Mouse (Mus musculus) forebrain, embryonic 11.5 days (tissue): Measurements from ENCODE around the gene Tbcb. TPM values are rescaled to one million over a fixed set of nuclear protein-coding genes. Genes with fewer than 3 reads are reported as not detected.
"Not testable (repeated sequence)": the region's sequence is repeated elsewhere in the genome, so short reads cannot be mapped to it uniquely, and the experiment has no call there.

ENCODE experiments used
- ATAC-seq: fragments of 200-750 bp; cut with Nextera tagmentation; replicated peaks from 2 replicates; pipeline ENCODE4 v1.8.0; 2017; ENCODE audit warnings: moderate TSS enrichment; ENCODE audit not compliant: low FRiP score
- DNase-seq: peaks from one replicate; pipeline ENCODE4 v3.0.0-alpha.2; 2017; ENCODE audit warnings: low spot score
- H3K27ac ChIP-seq: fragments of 300-500 bp; sonication (generic); 2 replicates; pipeline ENCODE4 v1.5.1; 2014; ENCODE audit warnings: low read depth, low read length
- H3K27me3 ChIP-seq: fragments of 300-500 bp; sonication (generic); 2 replicates; pipeline ENCODE4 v1.6.1; 2014; ENCODE audit warnings: mild to moderate bottlenecking, low read length, mixed read lengths; ENCODE audit not compliant: control insufficient read depth, insufficient read depth
- H3K36me3 ChIP-seq: fragments of 300-500 bp; sonication (generic); 2 replicates; pipeline ENCODE4 v1.6.1; 2014; ENCODE audit warnings: mild to moderate bottlenecking, low read length, moderate library complexity, mixed read lengths; ENCODE audit not compliant: control insufficient read depth, insufficient read depth
- H3K4me1 ChIP-seq: fragments of 300-500 bp; sonication (generic); replicated peaks from 2 replicates; pipeline ENCODE4 v1.6.1; 2014; ENCODE audit warnings: low read length, mixed read lengths; ENCODE audit not compliant: control insufficient read depth, insufficient read depth
- H3K4me2 ChIP-seq: fragments of 300-500 bp; sonication (generic); 2 replicates; pipeline ENCODE4 v1.6.1; 2014; ENCODE audit warnings: low read depth, mild to moderate bottlenecking, low read length, moderate library complexity, mixed read lengths; ENCODE audit not compliant: severe bottlenecking
- H3K4me3 ChIP-seq: fragments of 300-500 bp; sonication (generic); 2 replicates; pipeline ENCODE4 v1.5.1; 2014; ENCODE audit warnings: low read depth, low read length
- H3K9ac ChIP-seq: fragments of 300-500 bp; sonication (generic); 2 replicates; pipeline ENCODE4 v1.6.1; 2014; ENCODE audit warnings: low read length
- H3K9me3 ChIP-seq: fragments of 300-500 bp; sonication (generic); 2 replicates; pipeline ENCODE4 v1.6.1; 2016; ENCODE audit warnings: low read length, mixed read lengths; ENCODE audit not compliant: control insufficient read depth
- WGBS: fragments of 180-500 bp; shearing (Covaris S2); extraction: QIAGEN DNeasy Blood & Tissue Kit; methylation state at CpG from one replicate; pipeline ENCODE4 v1.1.7; 2014; 5-methylcytosine and 5-hydroxymethylcytosine counted together
- polyA plus RNA-seq: library from polyadenylated mRNA; unstranded; fragments of >200 nt; fragmentation: Nextera tagmentation; extraction: Ambion mirVana; gene quantifications from 2 replicates; pipeline ENCODE4 v1.2.1, GENCODE M21; 2014

The Tbcb gene
- polyA plus RNA-seq, 1 experiment from 2014 or later = 235 TPM

- H3K4me2 ChIP-seq = no peak overlapping the region
- 84% methylated on average over 11 of the region's 11 CpGs for WGBS
- no peak for DNase-seq
Measured at GRCm38 (mm10) chr7:30202895-30203690, 29.0 kb downstream of the Tbcb start.

DNA sequence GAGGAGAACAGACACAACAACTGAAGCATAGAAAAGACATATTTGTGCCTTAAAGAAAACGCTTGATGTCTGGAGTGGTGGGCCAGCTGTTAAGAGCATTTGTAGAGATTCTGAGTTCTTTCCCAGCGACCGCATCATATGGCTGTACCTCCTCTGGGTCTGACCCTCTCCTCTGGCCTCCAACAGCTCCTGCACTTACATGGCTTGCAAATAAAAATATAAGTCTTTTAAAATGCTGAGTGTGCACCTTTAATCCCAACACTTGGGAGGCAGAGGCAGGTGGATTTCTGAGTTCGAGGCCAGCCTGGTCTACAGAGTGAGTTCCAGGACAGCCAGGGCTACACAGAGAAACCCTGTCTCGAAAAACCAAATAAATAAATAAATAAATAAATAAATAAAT, 31.4 kb downstream of the Tbcb start:
- not testable (repeated sequence) for H3K4me2 ChIP-seq, H3K4me1 ChIP-seq, H3K36me3 ChIP-seq, H3K27ac ChIP-seq, H3K9me3 ChIP-seq, H3K27me3 ChIP-seq, ATAC-seq, H3K9ac ChIP-seq, DNase-seq, H3K4me3 ChIP-seq
- 88% methylated on average over 5 of the region's 5 CpGs for WGBS

More at GRCm38 (mm10) chr7:30202895-30203690, 29.0 kb downstream of the Tbcb start:
- Histone ChIP-seq H3K4me3 (no peak overlapping the region), H3K27me3 (no peaks in the 10 kb centered on the region), H3K4me1 (no peaks in the 10 kb centered on the region), H3K36me3 (no peaks in the 10 kb centered on the region), H3K9me3 (no peaks in the 10 kb centered on the region), H3K27ac (no peak overlapping the region), H3K9ac (no peak overlapping the region)
- ATAC-seq = no peak

DNA sequence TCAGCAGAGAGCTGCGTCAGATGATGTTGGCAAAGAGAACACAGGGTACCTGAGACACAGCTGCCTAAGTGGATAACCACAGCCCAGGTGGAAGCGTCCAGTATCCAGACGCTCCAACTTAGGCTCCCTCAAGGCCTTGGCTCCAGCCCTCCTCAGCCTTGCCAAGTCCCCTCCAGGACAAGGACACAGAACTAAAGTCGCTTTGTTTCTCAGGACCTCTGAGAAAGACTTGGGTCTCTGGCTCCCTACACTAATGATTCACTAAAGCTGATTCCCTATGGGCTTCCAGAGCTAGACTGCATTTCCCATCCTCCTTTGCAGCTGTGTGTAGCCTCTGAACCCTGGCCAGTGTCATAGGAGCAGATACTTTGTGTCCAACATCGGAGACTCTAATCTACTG, 31.9 kb downstream of the Tbcb start:
- Histone ChIP-seq H3K4me2 (no peak overlapping the region), H3K27me3 (no peaks in the 10 kb centered on the region), H3K4me3 (no peak overlapping the region), H3K36me3 (no peaks in the 10 kb centered on the region), H3K9ac (no peak overlapping the region), H3K4me1 (no peaks in the 10 kb centered on the region; the same call in 1 of the 2 replicates), H3K9me3 (no peaks in the 10 kb centered on the region), H3K27ac (no peak overlapping the region)
- ATAC-seq = no peak
- no peak for DNase-seq
- WGBS = 80% methylated on average over 5 of the region's 5 CpGs

GRCm38 (mm10) chr7:30199498-30200139, 32.5 kb downstream of the Tbcb start:
- 79% methylated on average over 18 of the region's 18 CpGs for WGBS

DNA sequence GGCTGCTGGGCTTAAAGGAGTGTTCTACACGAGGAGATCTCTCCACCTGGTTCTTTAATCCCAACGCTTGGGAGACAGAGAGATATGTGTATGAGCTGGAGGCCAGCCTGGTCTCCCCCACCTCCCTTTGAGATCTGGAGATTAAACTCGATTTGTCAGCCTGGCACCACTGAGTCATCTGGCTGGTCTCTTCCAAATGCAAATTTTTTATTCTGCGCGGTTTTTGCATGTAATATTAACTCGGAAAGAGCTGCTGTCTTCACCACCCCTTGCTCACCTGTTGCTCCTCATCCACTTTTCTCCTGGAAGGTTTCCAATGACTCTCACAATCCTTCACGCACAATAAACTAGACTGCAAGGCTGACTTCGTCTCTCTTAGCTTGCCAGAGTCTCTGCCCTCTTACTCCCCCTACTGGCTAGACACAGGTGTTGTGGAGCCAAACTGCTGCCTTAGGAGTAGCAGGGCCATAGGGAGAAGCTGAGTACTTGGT, 33.5 kb downstream of the Tbcb start, which contains the start of gene Capns1:
TSS of gene Capns1 (minus strand) at position 331 of the 491 bp plus-strand sequence.
- H3K4me1 ChIP-seq = no peaks in the 10 kb centered on the region; the same call in 1 of the 2 replicates
- H3K4me3 ChIP-seq = no peak within 1 kb of the TSS
- H3K9me3 ChIP-seq = no peaks in the 10 kb centered on the region
- WGBS = 10% methylated on average over 8 of the region's 8 CpGs
- no peak within 1 kb of the TSS for H3K4me2 ChIP-seq
- ATAC-seq = no peak; the same call in 1 of the 2 replicates
- H3K9ac ChIP-seq = no peak within 1 kb of the TSS
- H3K27ac ChIP-seq = no peak within 1 kb of the TSS
- DNase-seq = peak; percentile 80
- no peaks in the 10 kb centered on the region for H3K36me3 ChIP-seq
- H3K27me3 ChIP-seq = no peaks in the 10 kb centered on the region

More at GRCm38 (mm10) chr7:30199498-30200139, 32.5 kb downstream of the Tbcb start:
- H3K4me1 ChIP-seq = no peaks in the 10 kb centered on the region; the same call in 1 of the 2 replicates
- H3K4me2 ChIP-seq = no peak overlapping the region
- no peak overlapping the region for H3K27ac ChIP-seq
- H3K9me3 ChIP-seq = no peaks in the 10 kb centered on the region
- no peak for DNase-seq
- no peak overlapping the region for H3K4me3 ChIP-seq
- no peaks in the 10 kb centered on the region for H3K27me3 ChIP-seq
- no peak for ATAC-seq
- H3K36me3 ChIP-seq = no peaks in the 10 kb centered on the region
- H3K9ac ChIP-seq = no peak overlapping the region

- no peaks in the 10 kb centered on the region for H3K36me3 ChIP-seq
- H3K4me2 ChIP-seq = no peak overlapping the region
- no peak overlapping the region for H3K4me3 ChIP-seq
- ATAC-seq (no peak), DNase-seq (no peak)
- 78% methylated on average over 5 of the region's 5 CpGs for WGBS
- no peaks in the 10 kb centered on the region for H3K9me3 ChIP-seq
- H3K9ac ChIP-seq = no peak overlapping the region
- no peak overlapping the region for H3K27ac ChIP-seq
- H3K27me3 ChIP-seq = no peaks in the 10 kb centered on the region
- H3K4me1 ChIP-seq = peaks cover 8% of the 10 kb centered on the region; the same call in 1 of the 2 replicates
Measured at GRCm38 (mm10) chr7:30197592-30198129, 34.4 kb downstream of the Tbcb start.

GRCm38 (mm10) chr7:30196171-30196570, 35.9 kb downstream of the Tbcb start:
- DNase-seq (no peak), ATAC-seq (no peak)
- 76% methylated on average over 6 of the region's 6 CpGs for WGBS
- Histone ChIP-seq H3K36me3 (no peaks in the 10 kb centered on the region), H3K9ac (no peak overlapping the region), H3K4me3 (no peak overlapping the region), H3K4me2 (no peak overlapping the region), H3K27ac (no peak overlapping the region), H3K9me3 (no peaks in the 10 kb centered on the region), H3K27me3 (no peaks in the 10 kb centered on the region), H3K4me1 (peaks cover 10% of the 10 kb centered on the region)

DNA sequence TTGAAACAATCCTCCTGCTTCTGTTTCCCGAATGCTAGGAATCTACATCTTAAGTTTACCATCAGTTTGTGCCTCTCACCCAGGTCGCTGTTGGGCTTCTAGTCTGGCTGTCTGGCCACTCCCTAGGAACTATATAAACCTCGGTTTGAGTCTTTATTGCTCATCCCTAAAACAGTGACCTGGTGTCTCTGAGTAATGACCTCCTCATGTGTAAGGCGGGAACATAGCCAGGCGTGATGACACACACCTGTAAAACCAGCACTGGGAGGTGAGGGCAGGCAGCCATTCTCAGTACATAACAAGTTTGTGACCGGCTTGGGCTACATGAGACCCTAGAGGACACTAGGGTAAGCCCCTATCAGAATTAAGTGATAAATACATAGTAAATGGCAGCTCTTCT, 36.6 kb downstream of the Tbcb start:
- Histone ChIP-seq H3K4me2 (peak overlapping the region; percentile 79; the same call in 1 of the 2 replicates), H3K9ac (peak overlapping the region; percentile 76; the same call in 1 of the 2 replicates), H3K4me1 (peaks cover 10% of the 10 kb centered on the region), H3K27ac (no peak overlapping the region), H3K4me3 (peak overlapping the region; percentile 72; the same call in 1 of the 2 replicates), H3K36me3 (no peaks in the 10 kb centered on the region; the same call in 1 of the 2 replicates), H3K27me3 (no peaks in the 10 kb centered on the region), H3K9me3 (no peaks in the 10 kb centered on the region)
- ATAC-seq (no peak), DNase-seq (no peak)
- WGBS = 76% methylated on average over 6 of the region's 6 CpGs
